Mouse (Mus musculus) forebrain, embryonic 13.5 days (tissue): ENCODE measurements at regions not wholly inside any gene's neighbourhood (a gene's known extent, or its start where the extent isn't known, plus 50 kb on each side); places are given as distances from the start of the nearest gene placed in this dataset.
A peak's percentile ranks its signal among the peaks of the same experiment; 100 is the strongest.
"Not testable (repeated sequence)": the region's sequence is repeated elsewhere in the genome, so short reads cannot be mapped to it uniquely, and the experiment has no call there.

ENCODE experiments used
- ATAC-seq: fragments of 200-750 bp; cut with Nextera tagmentation; 2 replicates; pipeline ENCODE4 v1.8.0; 2017
- H3K27ac ChIP-seq: fragments of 300-500 bp; sonication (generic); 2 replicates; pipeline ENCODE4 v1.5.1; 2015; ENCODE audit warnings: inconsistent platforms, mild to moderate bottlenecking, moderate library complexity
- H3K27me3 ChIP-seq: fragments of 300-500 bp; sonication (generic); 2 replicates; pipeline ENCODE4 v1.6.1; 2015; ENCODE audit warnings: mild to moderate bottlenecking, inconsistent platforms
- H3K36me3 ChIP-seq: fragments of 300-500 bp; sonication (generic); 2 replicates; pipeline ENCODE4 v1.6.1; 2015; ENCODE audit warnings: mild to moderate bottlenecking, inconsistent platforms; ENCODE audit not compliant: poor library complexity, severe bottlenecking
- H3K4me1 ChIP-seq: fragments of 300-500 bp; sonication (generic); 2 replicates; pipeline ENCODE4 v1.6.1; 2015; ENCODE audit warnings: inconsistent platforms
- H3K4me2 ChIP-seq: fragments of 300-500 bp; sonication (generic); 2 replicates; pipeline ENCODE4 v1.6.1; 2015; ENCODE audit warnings: inconsistent platforms, mild to moderate bottlenecking, moderate library complexity
- H3K4me3 ChIP-seq: fragments of 300-500 bp; sonication (generic); 2 replicates; pipeline ENCODE4 v1.5.1; 2015; ENCODE audit warnings: mild to moderate bottlenecking, inconsistent platforms
- H3K9ac ChIP-seq: fragments of 300-500 bp; sonication (generic); 2 replicates; pipeline ENCODE4 v1.6.1; 2015; ENCODE audit warnings: mild to moderate bottlenecking, inconsistent platforms
- H3K9me3 ChIP-seq: fragments of 300-500 bp; sonication (generic); replicated peaks from 2 replicates; pipeline ENCODE4 v1.6.1; 2016; ENCODE audit warnings: inconsistent platforms
- WGBS: fragments of 180-500 bp; shearing (Covaris S2); methylation state at CpG from one replicate; pipeline ENCODE4 v1.1.7; 2015; 5-methylcytosine and 5-hydroxymethylcytosine counted together

DNA sequence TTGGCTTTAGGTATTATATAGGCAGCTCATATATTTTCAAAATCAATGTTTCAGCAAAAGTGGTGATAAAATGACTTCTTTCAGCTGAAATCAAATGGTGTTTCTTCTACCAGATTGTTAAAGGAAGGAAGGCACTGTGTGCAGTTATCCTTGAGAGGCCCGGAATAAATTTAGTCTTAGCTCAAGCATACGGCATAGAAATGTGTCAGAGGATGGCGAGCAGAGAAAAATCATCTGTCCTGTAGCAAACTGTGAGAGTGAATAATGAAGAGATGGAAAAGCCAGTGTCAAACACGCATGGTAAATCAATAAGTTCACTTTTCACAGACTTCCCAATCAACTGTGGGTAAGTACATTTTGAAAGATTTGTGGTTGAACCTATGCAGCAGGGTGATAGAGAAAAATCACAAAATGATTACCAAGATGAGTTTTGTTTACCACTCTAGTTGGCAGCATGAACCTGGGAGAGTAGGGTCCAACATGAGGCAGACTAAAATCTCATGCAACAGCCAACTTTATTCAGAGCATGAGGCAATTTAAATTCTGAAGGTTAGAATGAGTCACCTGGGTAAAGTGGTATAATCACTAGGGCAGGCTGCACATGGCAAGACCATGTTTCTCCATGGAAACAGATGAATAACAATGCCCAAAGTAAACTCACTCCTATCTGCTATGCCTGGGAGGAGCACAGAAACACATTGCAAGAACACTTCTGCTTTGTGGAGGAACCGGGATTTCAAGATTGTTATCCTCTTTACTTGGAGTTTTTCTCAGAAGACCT, 55.7 kb downstream of the AI429214 start:
- H3K4me1 ChIP-seq, result no peaks in the 10 kb centered on the region

DNA sequence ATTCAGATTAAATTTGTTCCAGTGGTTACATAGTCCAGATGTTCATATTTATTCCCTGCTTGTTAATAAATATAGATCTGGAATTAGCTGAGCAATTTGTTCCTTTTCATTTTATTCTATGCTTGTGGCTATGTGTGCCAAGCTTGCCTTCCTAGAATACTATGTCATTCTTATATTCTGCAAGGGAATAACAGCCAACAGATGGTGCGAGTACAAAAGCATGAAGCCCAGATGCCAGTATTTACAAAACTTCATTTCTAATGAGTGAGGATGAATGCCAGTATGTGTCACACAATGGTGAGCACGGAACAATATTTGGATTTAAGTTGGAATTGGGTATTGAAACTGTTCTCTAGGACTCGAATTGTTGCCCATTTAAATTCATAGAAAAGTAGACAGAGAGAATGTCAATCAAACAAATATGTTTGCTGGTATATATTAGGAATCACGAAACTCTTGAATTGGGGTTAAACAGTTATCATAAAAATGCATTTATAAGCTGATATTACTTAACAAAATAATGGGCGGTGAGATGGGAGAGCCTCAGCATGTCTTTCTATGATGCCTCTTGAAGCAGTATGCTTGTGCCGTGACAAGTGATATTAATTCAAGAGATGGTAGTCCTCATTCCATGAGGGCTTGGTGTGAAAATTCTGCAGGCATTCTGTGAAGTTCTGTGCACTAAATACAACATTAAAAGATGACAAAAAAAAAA, 56.7 kb downstream of the AI429214 start:
- Histone ChIP-seq H3K27ac (no peak overlapping the region), H3K4me2 (no peak overlapping the region), H3K9me3 (no peaks in the 10 kb centered on the region), H3K4me3 (no peak overlapping the region), H3K36me3 (no peaks in the 10 kb centered on the region), H3K4me1 (no peaks in the 10 kb centered on the region), H3K9ac (no peak overlapping the region), H3K27me3 (no peaks in the 10 kb centered on the region)
- ATAC-seq, result peak; percentile 93
- WGBS, result 68% methylated on average over 6 of the region's 6 CpGs

More for the DNA sequence above, 55.7 kb downstream of the AI429214 start:
- 95% methylated on average over 5 of the region's 5 CpGs for WGBS
- Histone ChIP-seq H3K4me3 (no peak overlapping the region), H3K27ac (no peak overlapping the region), H3K9ac (no peak overlapping the region), H3K27me3 (no peaks in the 10 kb centered on the region), H3K36me3 (no peaks in the 10 kb centered on the region), H3K4me2 (no peak overlapping the region), H3K9me3 (no peaks in the 10 kb centered on the region)
- no peak for ATAC-seq

- H3K27me3 ChIP-seq, result no peaks in the 10 kb centered on the region
- WGBS, result 35% methylated on average over 1 of the region's 1 CpGs
- no peak overlapping the region for H3K4me2 ChIP-seq
- no peak overlapping the region for H3K9ac ChIP-seq
- H3K27ac ChIP-seq, result no peak overlapping the region
- no peaks in the 10 kb centered on the region for H3K36me3 ChIP-seq
- H3K4me1 ChIP-seq, result no peaks in the 10 kb centered on the region
- H3K9me3 ChIP-seq, result no peaks in the 10 kb centered on the region
- no peak overlapping the region for H3K4me3 ChIP-seq
- peak; percentile 23; the same call in 1 of the 2 replicates for ATAC-seq
These were observed 57.3 kb downstream of the AI429214 start for GRCm38 (mm10) chr8:37050684-37051028.

- H3K4me3 ChIP-seq, result no peak overlapping the region
- H3K4me2 ChIP-seq, result no peak overlapping the region
- ATAC-seq, result no peak
- no peak overlapping the region for H3K27ac ChIP-seq
- H3K36me3 ChIP-seq, result no peaks in the 10 kb centered on the region
- H3K27me3 ChIP-seq, result no peaks in the 10 kb centered on the region
- H3K4me1 ChIP-seq, result no peaks in the 10 kb centered on the region
- no peaks in the 10 kb centered on the region for H3K9me3 ChIP-seq
- WGBS, result 92% methylated on average over 3 of the region's 3 CpGs
- H3K9ac ChIP-seq, result no peak overlapping the region
These were observed 63.0 kb downstream of the AI429214 start for GRCm38 (mm10) chr8:37056376-37056775.

DNA sequence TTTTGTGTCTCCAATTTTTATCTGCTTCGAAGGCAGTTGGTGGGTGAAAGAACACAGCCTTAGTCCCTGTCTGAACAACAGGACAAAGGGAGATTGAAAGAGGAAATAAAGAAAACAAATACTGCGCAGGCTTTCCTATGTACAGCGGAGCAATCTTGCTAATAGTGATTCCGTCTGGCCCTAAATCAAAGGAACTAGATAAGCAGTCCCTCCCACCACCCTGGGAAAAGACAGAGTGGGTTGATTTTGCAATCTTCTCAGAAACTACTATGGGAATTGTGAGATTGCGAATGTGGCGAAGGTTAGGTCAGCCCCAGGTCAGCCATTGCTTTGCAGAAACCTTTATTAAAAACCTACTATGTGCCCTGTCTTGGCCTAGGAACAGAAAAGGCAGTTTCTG, 65.0 kb downstream of the AI429214 start:
- Histone ChIP-seq H3K4me3 (no peak overlapping the region), H3K27ac (no peak overlapping the region), H3K27me3 (0 out of 2 replicates have a peak, but pooled peaks cover 2% of the 10 kb centered on the region), H3K9me3 (no peaks in the 10 kb centered on the region), H3K36me3 (no peaks in the 10 kb centered on the region), H3K4me1 (peaks cover 4% of the 10 kb centered on the region; the same call in 1 of the 2 replicates), H3K9ac (no peak overlapping the region), H3K4me2 (no peak overlapping the region)
- WGBS, result 81% methylated on average over 6 of the region's 6 CpGs
- no peak for ATAC-seq

- no peak overlapping the region for H3K27ac ChIP-seq
- 33% methylated on average over 13 of the region's 13 CpGs for WGBS
- H3K4me1 ChIP-seq, result peaks cover 4% of the 10 kb centered on the region; the same call in 1 of the 2 replicates
- no peaks in the 10 kb centered on the region for H3K9me3 ChIP-seq
- ATAC-seq, result peak; percentile 87
- no peaks in the 10 kb centered on the region for H3K36me3 ChIP-seq
- H3K27me3 ChIP-seq, result 0 out of 2 replicates have a peak, but pooled peaks cover 2% of the 10 kb centered on the region
- H3K4me3 ChIP-seq, result no peak overlapping the region
- no peak overlapping the region for H3K9ac ChIP-seq
- no peak overlapping the region for H3K4me2 ChIP-seq
These were observed 68.9 kb downstream of the AI429214 start for GRCm38 (mm10) chr8:37062012-37062944.

GRCm38 (mm10) chr8:37063764-37064331, 70.4 kb downstream of the AI429214 start:
- Histone ChIP-seq H3K4me1 (peaks cover 4% of the 10 kb centered on the region; the same call in 1 of the 2 replicates), H3K9ac (no peak overlapping the region), H3K36me3 (no peaks in the 10 kb centered on the region), H3K9me3 (no peaks in the 10 kb centered on the region), H3K27me3 (0 out of 2 replicates have a peak, but pooled peaks cover 2% of the 10 kb centered on the region), H3K4me3 (no peak overlapping the region), H3K27ac (no peak overlapping the region), H3K4me2 (no peak overlapping the region)
- ATAC-seq, result peak; percentile 88
- 24% methylated on average over 12 of the region's 12 CpGs for WGBS

DNA sequence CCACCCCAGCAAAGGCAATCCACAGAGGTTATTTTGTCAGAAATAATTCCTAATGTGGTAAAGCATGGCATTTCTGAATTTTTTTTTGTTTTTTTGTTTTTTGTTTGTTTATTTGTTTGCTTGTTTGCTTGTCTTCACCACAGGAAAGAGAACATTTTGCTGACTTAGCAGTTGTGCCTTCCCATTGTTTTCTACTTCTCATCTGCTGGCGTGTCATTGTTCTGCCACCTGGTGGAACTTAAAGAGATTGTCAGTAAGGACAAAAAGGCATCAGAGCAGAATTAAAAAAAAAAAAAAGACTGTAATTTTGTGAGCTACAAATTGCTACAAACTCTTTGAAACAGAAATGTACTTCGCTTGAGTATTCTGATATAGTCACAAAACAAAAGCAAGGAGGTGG, 79.5 kb downstream of the AI429214 start:
- 21% methylated on average over 2 of the region's 2 CpGs for WGBS
- Histone ChIP-seq H3K27ac (no peak overlapping the region), H3K4me3 (no peak overlapping the region), H3K4me2 (no peak overlapping the region), H3K9me3 (no peaks in the 10 kb centered on the region), H3K4me1 (no peaks in the 10 kb centered on the region), H3K36me3 (no peaks in the 10 kb centered on the region), H3K27me3 (no peaks in the 10 kb centered on the region), H3K9ac (no peak overlapping the region)
- ATAC-seq, result no peak

- Histone ChIP-seq H3K4me2 (no peak overlapping the region), H3K4me3 (no peak overlapping the region), H3K9ac (no peak overlapping the region), H3K27me3 (no peaks in the 10 kb centered on the region), H3K27ac (no peak overlapping the region), H3K36me3 (no peaks in the 10 kb centered on the region), H3K4me1 (no peaks in the 10 kb centered on the region), H3K9me3 (no peaks in the 10 kb centered on the region)
- 86% methylated on average over 2 of the region's 2 CpGs for WGBS
- ATAC-seq, result no peak
These were observed 106.3 kb downstream of the AI429214 start for GRCm38 (mm10) chr8:37099727-37100126.

- not testable (repeated sequence) for H3K36me3 ChIP-seq, H3K4me2 ChIP-seq, H3K9ac ChIP-seq, H3K9me3 ChIP-seq, ATAC-seq, H3K27me3 ChIP-seq, H3K4me1 ChIP-seq, H3K4me3 ChIP-seq, H3K27ac ChIP-seq
These were observed 119.0 kb downstream of the AI429214 start for GRCm38 (mm10) chr8:37112386-37112785.

DNA sequence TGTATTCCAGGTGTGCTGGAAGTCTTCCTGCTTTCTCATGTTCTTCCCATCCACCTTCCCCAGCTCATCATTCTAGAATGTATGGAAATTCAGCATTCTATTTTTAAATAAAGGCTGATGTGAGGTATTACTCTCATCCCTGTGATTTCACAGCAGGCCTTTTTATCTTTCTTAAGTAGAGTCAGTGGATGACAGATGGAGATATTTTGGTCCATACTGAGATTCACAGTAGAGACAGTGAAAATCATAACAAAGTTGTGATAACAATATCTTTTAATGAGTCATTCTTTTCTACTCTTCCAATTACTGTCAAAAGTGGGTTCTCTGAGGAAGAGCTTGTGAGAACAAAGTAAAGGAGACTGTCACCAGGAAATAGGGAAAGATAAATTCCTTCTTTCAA, 132.4 kb downstream of the AI429214 start:
- H3K9me3 ChIP-seq, result no peaks in the 10 kb centered on the region
- no peak overlapping the region for H3K9ac ChIP-seq
- no peak for ATAC-seq
- H3K4me2 ChIP-seq, result no peak overlapping the region
- H3K36me3 ChIP-seq, result no peaks in the 10 kb centered on the region
- no peaks in the 10 kb centered on the region for H3K27me3 ChIP-seq
- H3K4me3 ChIP-seq, result no peak overlapping the region
- no peaks in the 10 kb centered on the region for H3K4me1 ChIP-seq
- H3K27ac ChIP-seq, result no peak overlapping the region
